Mouse (Mus musculus): ENCODE data around the gene Mbtps1. TPM values are rescaled to one million over a fixed set of nuclear protein-coding genes. Genes with fewer than 3 reads are reported as not detected.

Gene Mbtps1
- total RNA-seq, 1 experiment: 167 TPM

GRCm38 (mm10) chr8:119568951-119569350 is 10.4 kb upstream of the Mbtps1 start:
- Histone ChIP-seq H3K36me3 (ENCODE audit: control insufficient read depth, insufficient read depth, low read length, poor library complexity, severe bottlenecking) (peaks cover 14% of the 10 kb centered on the region; the same call in 1 of the 2 replicates), H3K27ac (ENCODE audit: insufficient read depth, low read depth, low read length, poor library complexity, severe bottlenecking) (no peak overlapping the region), H3K9me3 (ENCODE audit: control insufficient read depth, insufficient read depth, low read depth, low read length) (no peaks in the 10 kb centered on the region), H3K4me1 (ENCODE audit: control insufficient read depth in 2 of 2, insufficient read depth in 2 of 2, low read length in 2 of 2, poor library complexity in 1 of 2) (peaks cover 3 to 11% of the 10 kb centered on the region in 2 experiments; a peak in 2 of 4 replicates), H3K9ac (ENCODE audit: insufficient read depth, low read depth, low read length, poor library complexity, severe bottlenecking) (no peak overlapping the region), H3K4me3 (ENCODE audit: insufficient read depth in 1 of 2, low read depth in 1 of 2, low read length in 2 of 2, poor library complexity in 1 of 2, severe bottlenecking in 1 of 2) (no peak overlapping the region)
- DNase-seq (ENCODE audit: low read depth, low spot score): no peak
- TF ChIP-seq ZC3H11A (IDR thresholded peaks at IDR 0.05; ENCODE audit: borderline replicate concordance, low read depth, low read length) (no peak), ZNF384 (IDR thresholded peaks at IDR 0.05; ENCODE audit: low read depth, low read length) (no peak), HCFC1 (IDR thresholded peaks at IDR 0.05; ENCODE audit: borderline replicate concordance, insufficient read depth, low read length) (no peak)
- in situ Hi-C loops (cut with MboI; ENCODE audit: low sequenced_read_pairs in 2 of 2, unreplicated experiment in 2 of 2): no loop called here

- no peak overlapping the region for H3K9ac ChIP-seq (ENCODE audit: insufficient read depth, low read depth, low read length, poor library complexity, severe bottlenecking)
- H3K9me3 ChIP-seq (ENCODE audit: control insufficient read depth, insufficient read depth, low read depth, low read length): no peaks in the 10 kb centered on the region
- H3K4me3 ChIP-seq (ENCODE audit: insufficient read depth in 1 of 2, low read depth in 1 of 2, low read length in 2 of 2, poor library complexity in 1 of 2, severe bottlenecking in 1 of 2): no peak overlapping the region
- DNase-seq (ENCODE audit: low read depth, low spot score): no peak
- in situ Hi-C loops (cut with MboI; ENCODE audit: low sequenced_read_pairs in 2 of 2, unreplicated experiment in 2 of 2): no loop called here
- H3K36me3 ChIP-seq (ENCODE audit: control insufficient read depth, insufficient read depth, low read length, poor library complexity, severe bottlenecking): peaks cover 18% of the 10 kb centered on the region; the same call in 1 of the 2 replicates
- H3K27ac ChIP-seq (ENCODE audit: insufficient read depth, low read depth, low read length, poor library complexity, severe bottlenecking): no peak overlapping the region
- peaks cover 3 to 11% of the 10 kb centered on the region in 2 experiments; a peak in 2 of 4 replicates for H3K4me1 ChIP-seq (ENCODE audit: control insufficient read depth in 2 of 2, insufficient read depth in 2 of 2, low read length in 2 of 2, poor library complexity in 1 of 2)
- TF ChIP-seq ZC3H11A (IDR thresholded peaks at IDR 0.05; ENCODE audit: borderline replicate concordance, low read depth, low read length) (no peak), MAFK (IDR thresholded peaks at IDR 0.05; ENCODE audit: insufficient read depth, low read depth, low read length) (no peak), ZNF384 (IDR thresholded peaks at IDR 0.05; ENCODE audit: low read depth, low read length) (no peak), CHD2 (IDR thresholded peaks at IDR 0.05; ENCODE audit: low read depth, low read length) (no peak), HCFC1 (IDR thresholded peaks at IDR 0.05; ENCODE audit: borderline replicate concordance, insufficient read depth, low read length) (no peak)
Observed at GRCm38 (mm10) chr8:119568251-119568650, 9.7 kb upstream of the Mbtps1 start.

- in situ Hi-C loops (cut with MboI; ENCODE audit: low sequenced_read_pairs in 2 of 2, unreplicated experiment in 2 of 2): no loop called here
- TF ChIP-seq CHD2 (IDR thresholded peaks at IDR 0.05; ENCODE audit: low read depth, low read length): no peak
- no peak for TF ChIP-seq HCFC1 (IDR thresholded peaks at IDR 0.05; ENCODE audit: borderline replicate concordance, insufficient read depth, low read length)
- TF ChIP-seq MAFK (IDR thresholded peaks at IDR 0.05; ENCODE audit: insufficient read depth, low read depth, low read length): no peak
- TF ChIP-seq ZNF384 (IDR thresholded peaks at IDR 0.05; ENCODE audit: low read depth, low read length): no peak
- TF ChIP-seq ZC3H11A (IDR thresholded peaks at IDR 0.05; ENCODE audit: borderline replicate concordance, low read depth, low read length): no peak
- H3K4me3 ChIP-seq (ENCODE audit: insufficient read depth in 1 of 2, low read depth in 1 of 2, low read length in 2 of 2, poor library complexity in 1 of 2, severe bottlenecking in 1 of 2): peak overlapping the region in 1 of 2 experiments; percentile 40; a peak in 1 of 4 replicates
- peak overlapping the region; percentile 20; the same call in 1 of the 2 replicates for H3K9ac ChIP-seq (ENCODE audit: insufficient read depth, low read depth, low read length, poor library complexity, severe bottlenecking)
- peaks cover 22% of the 10 kb centered on the region; the same call in 1 of the 2 replicates for H3K36me3 ChIP-seq (ENCODE audit: control insufficient read depth, insufficient read depth, low read length, poor library complexity, severe bottlenecking)
- DNase-seq (ENCODE audit: low read depth, low spot score): peak; percentile 53
- peak overlapping the region; percentile 5; the same call in 1 of the 2 replicates for H3K27ac ChIP-seq (ENCODE audit: insufficient read depth, low read depth, low read length, poor library complexity, severe bottlenecking)
- peaks cover 3 to 11% of the 10 kb centered on the region in 2 experiments; a peak in 2 of 4 replicates for H3K4me1 ChIP-seq (ENCODE audit: control insufficient read depth in 2 of 2, insufficient read depth in 2 of 2, low read length in 2 of 2, poor library complexity in 1 of 2)
- no peaks in the 10 kb centered on the region for H3K9me3 ChIP-seq (ENCODE audit: control insufficient read depth, insufficient read depth, low read depth, low read length)
Observed at GRCm38 (mm10) chr8:119566367-119566766, 7.8 kb upstream of the Mbtps1 start.

- Histone ChIP-seq H3K9ac (ENCODE audit: insufficient read depth, low read depth, low read length, poor library complexity, severe bottlenecking) (no peak overlapping the region), H3K9me3 (ENCODE audit: control insufficient read depth, insufficient read depth, low read depth, low read length) (no peaks in the 10 kb centered on the region), H3K27ac (ENCODE audit: insufficient read depth, low read depth, low read length, poor library complexity, severe bottlenecking) (no peak overlapping the region), H3K4me3 (ENCODE audit: insufficient read depth in 1 of 2, low read depth in 1 of 2, low read length in 2 of 2, poor library complexity in 1 of 2, severe bottlenecking in 1 of 2) (no peak overlapping the region), H3K36me3 (ENCODE audit: control insufficient read depth, insufficient read depth, low read length, poor library complexity, severe bottlenecking) (peaks cover 22% of the 10 kb centered on the region; the same call in 1 of the 2 replicates), H3K4me1 (ENCODE audit: control insufficient read depth in 2 of 2, insufficient read depth in 2 of 2, low read length in 2 of 2, poor library complexity in 1 of 2) (peaks cover 3 to 12% of the 10 kb centered on the region in 2 experiments; a peak in 2 of 4 replicates)
- in situ Hi-C loops (cut with MboI; ENCODE audit: low sequenced_read_pairs in 2 of 2, unreplicated experiment in 2 of 2): no loop called here
- TF ChIP-seq MAFK (IDR thresholded peaks at IDR 0.05; ENCODE audit: insufficient read depth, low read depth, low read length) (no peak), ZC3H11A (IDR thresholded peaks at IDR 0.05; ENCODE audit: borderline replicate concordance, low read depth, low read length) (no peak), ZNF384 (IDR thresholded peaks at IDR 0.05; ENCODE audit: low read depth, low read length) (no peak), CHD2 (IDR thresholded peaks at IDR 0.05; ENCODE audit: low read depth, low read length) (no peak), HCFC1 (IDR thresholded peaks at IDR 0.05; ENCODE audit: borderline replicate concordance, insufficient read depth, low read length) (no peak)
- DNase-seq (ENCODE audit: low read depth, low spot score): no peak
Observed at GRCm38 (mm10) chr8:119563849-119564251, 5.3 kb upstream of the Mbtps1 start.

Measured in ES-E14 (cell line).